Mouse (Mus musculus) urinary bladder, postnatal 14 days (tissue): ENCODE measurements around the gene Olfr27.

ENCODE experiments used
- DNase-seq: peaks from one replicate; pipeline ENCODE4 v3.0.0; 2021; ENCODE audit warnings: low spot score

The Olfr27 gene

DNA sequence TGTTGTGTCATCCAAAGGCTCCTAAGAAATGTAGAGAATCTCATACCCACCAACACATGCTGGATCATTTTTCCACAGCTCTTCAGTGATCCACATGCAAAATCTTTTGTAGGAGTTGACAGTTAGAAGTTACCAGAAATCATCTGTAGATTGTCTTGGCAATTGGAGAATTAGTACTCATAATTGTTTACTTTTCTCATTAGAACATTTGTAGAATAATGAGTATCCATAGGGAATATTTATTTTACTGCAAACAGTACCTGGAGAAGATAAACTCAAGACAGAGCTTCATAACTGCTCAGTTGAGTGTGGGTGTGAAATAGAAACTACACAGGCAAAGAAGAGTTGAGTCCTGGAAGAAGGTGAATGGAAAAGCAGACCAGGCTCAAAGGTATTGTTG, at the start of gene Olfr27:
Gene Olfr27 (plus strand): TSS at position 301 of the 400 bp plus-strand sequence.
- no peak for DNase-seq

DNA sequence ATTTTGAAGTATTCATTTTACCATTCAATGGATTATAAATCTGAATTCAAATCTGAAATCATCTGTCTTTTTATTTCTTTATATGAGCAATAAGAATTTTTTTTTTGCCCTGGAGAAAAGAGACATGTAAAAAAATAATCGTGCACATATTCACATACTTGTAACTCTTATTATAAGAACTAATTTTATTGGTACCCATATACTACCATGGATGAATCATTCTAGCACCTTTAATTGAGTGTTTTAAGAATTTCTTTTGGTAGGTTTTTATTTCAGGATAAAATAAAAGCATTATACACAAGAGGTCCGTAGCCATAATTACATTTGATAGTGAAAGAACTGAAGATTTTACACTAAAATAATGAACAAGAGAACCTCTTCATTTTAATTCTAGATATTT, 49.1 kb upstream of the Olfr27 start, which contains the start of gene Olfr938:
Gene Olfr938 (minus strand): TSS at position 101 of the 400 bp plus-strand sequence.
- no peak for DNase-seq

DNA sequence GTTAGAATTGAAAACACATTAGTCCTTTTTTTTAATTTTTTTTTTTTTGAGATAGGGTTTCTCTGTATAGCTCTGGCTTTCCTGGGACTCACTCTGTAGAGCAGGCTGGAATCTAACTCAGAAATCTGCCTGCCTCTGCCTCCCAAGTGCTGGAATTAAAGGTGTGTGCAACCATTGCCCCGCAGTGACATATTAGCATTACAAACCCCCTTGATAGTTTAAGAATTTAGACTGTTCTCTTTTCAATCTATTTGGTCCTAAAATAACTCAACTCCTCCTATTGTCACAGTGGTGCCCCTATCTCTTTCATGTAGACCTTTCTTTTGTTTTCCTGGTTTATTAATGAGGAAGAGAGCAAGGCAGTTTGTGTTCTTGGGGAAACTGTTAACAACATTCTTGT, 605 bp upstream of the Olfr27 start:
- DNase-seq, result no peak

DNA sequence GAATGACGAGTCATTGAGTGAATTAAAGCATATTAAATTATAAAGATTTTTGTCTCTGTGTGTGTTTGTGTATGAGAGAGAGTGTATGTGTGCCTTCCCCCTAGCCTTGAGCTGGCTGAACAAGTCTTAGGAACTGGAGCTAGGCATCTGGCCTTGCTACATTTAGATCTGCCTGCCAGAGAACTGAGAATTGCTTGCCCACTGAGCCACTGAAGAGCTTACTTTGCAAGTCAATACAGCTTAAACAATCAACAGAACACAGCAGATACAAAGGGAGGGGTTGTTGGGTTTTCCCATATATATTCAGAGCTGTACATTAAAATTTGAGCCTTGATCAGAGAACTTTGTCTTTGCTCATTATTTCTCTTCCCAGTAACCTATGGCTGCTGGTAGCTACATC, 24.5 kb downstream of the Olfr27 start:
- no peak for DNase-seq

DNA sequence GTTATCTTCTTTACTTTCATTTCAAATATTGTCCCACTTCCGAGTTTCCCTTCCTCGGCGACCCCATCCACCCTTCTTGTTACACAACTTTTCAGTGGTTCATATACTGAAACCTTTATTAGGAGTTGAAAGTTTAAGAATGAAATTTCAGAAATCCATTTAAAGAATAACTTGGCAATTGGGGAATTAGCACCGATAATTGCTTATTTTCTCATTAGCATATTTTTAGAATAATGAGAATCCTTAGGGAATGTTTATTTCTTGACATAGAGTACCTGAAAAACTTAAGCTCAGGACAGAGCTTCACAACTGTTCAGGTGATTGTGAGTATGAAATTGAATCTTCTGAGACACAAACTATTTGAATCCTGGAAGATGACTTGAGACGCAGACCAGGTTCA, 38.1 kb downstream of the Olfr27 start, which contains the start of gene Olfr943:
Gene Olfr943 (plus strand): TSS at position 301 of the 400 bp plus-strand sequence.
- no peak for DNase-seq
